Mouse (Mus musculus) neural tube, embryonic 14.5 days (tissue): ENCODE data around the gene Gemin4. TPM values are rescaled to one million over a fixed set of nuclear protein-coding genes. Genes with fewer than 3 reads are reported as not detected.

Experiments
- ATAC-seq: fragments of 200-750 bp; cut with Nextera tagmentation; 2 replicates; pipeline ENCODE4 v1.8.0; 2017; ENCODE audit warnings: low read depth, mild to moderate bottlenecking, moderate TSS enrichment, moderate library complexity
- H3K27ac ChIP-seq: fragments of 300-500 bp; sonication (generic); 2 replicates; pipeline ENCODE4 v1.5.1; 2014; ENCODE audit warnings: low read depth, mild to moderate bottlenecking, control low read depth, low read length, moderate library complexity, mixed read lengths
- H3K27me3 ChIP-seq: fragments of 300-500 bp; sonication (generic); 2 replicates; pipeline ENCODE4 v1.6.1; 2014; ENCODE audit warnings: low read length; ENCODE audit not compliant: control insufficient read depth, insufficient read depth
- H3K36me3 ChIP-seq: fragments of 300-500 bp; sonication (generic); 2 replicates; pipeline ENCODE4 v1.6.1; 2014; ENCODE audit warnings: low read length, mixed read lengths; ENCODE audit not compliant: control insufficient read depth, insufficient read depth
- H3K4me1 ChIP-seq: fragments of 300-500 bp; sonication (generic); 2 replicates; pipeline ENCODE4 v1.6.1; 2014; ENCODE audit warnings: low read length; ENCODE audit not compliant: control insufficient read depth, insufficient read depth
- H3K4me2 ChIP-seq: fragments of 300-500 bp; sonication (generic); 2 replicates; pipeline ENCODE4 v1.6.1; 2014; ENCODE audit warnings: mild to moderate bottlenecking, low read depth, low read length, control low read depth
- H3K4me3 ChIP-seq: fragments of 300-500 bp; sonication (generic); 2 replicates; pipeline ENCODE4 v1.5.1; 2014; ENCODE audit warnings: low read depth, low read length, control low read depth, mixed read lengths
- H3K9ac ChIP-seq: fragments of 300-500 bp; sonication (generic); replicated peaks from 2 replicates; pipeline ENCODE4 v1.6.1; 2014; ENCODE audit warnings: low read depth, mild to moderate bottlenecking, control low read depth, low read length, mixed read lengths
- H3K9me3 ChIP-seq: fragments of 300-500 bp; sonication (generic); 2 replicates; pipeline ENCODE4 v1.6.1; 2016; ENCODE audit warnings: low read length; ENCODE audit not compliant: control insufficient read depth
- WGBS: fragments of 180-500 bp; shearing (Covaris S2); extraction: QIAGEN DNeasy Blood & Tissue Kit; methylation state at CpG from one replicate; pipeline ENCODE4 v1.1.7; 2014; 5-methylcytosine and 5-hydroxymethylcytosine counted together
- polyA plus RNA-seq: library from polyadenylated mRNA; unstranded; fragments of >200 nt; fragmentation: Nextera tagmentation; extraction: Ambion mirVana; gene quantifications from 2 replicates; pipeline ENCODE4 v1.2.1, GENCODE M21; 2014

Gene Gemin4
- polyA plus RNA-seq = 13.8 and 16.6 TPM in 2 replicates

- WGBS = under 1% methylated on average over 28 of the region's 35 CpGs
- Histone ChIP-seq H3K27me3 (no peaks in the 10 kb centered on the region), H3K9ac (peak within 1 kb of the TSS; percentile 82), H3K4me2 (peak within 1 kb of the TSS; percentile 85), H3K4me1 (peaks cover 8% of the 10 kb centered on the region; the same call in 1 of the 2 replicates), H3K9me3 (no peaks in the 10 kb centered on the region), H3K36me3 (peaks cover 25% of the 10 kb centered on the region), H3K4me3 (peak within 1 kb of the TSS; percentile 80), H3K27ac (peak within 1 kb of the TSS; percentile 92)
- ATAC-seq = peak; percentile 99
Observed at GRCm38 (mm10) chr11:76217390-76217800, at the start of gene Gemin4, which contains the start of gene Dbil5. Gene Gemin4 (minus strand): TSS chr11:76217664. Gene Dbil5 (plus strand): TSS chr11:76217608.

DNA sequence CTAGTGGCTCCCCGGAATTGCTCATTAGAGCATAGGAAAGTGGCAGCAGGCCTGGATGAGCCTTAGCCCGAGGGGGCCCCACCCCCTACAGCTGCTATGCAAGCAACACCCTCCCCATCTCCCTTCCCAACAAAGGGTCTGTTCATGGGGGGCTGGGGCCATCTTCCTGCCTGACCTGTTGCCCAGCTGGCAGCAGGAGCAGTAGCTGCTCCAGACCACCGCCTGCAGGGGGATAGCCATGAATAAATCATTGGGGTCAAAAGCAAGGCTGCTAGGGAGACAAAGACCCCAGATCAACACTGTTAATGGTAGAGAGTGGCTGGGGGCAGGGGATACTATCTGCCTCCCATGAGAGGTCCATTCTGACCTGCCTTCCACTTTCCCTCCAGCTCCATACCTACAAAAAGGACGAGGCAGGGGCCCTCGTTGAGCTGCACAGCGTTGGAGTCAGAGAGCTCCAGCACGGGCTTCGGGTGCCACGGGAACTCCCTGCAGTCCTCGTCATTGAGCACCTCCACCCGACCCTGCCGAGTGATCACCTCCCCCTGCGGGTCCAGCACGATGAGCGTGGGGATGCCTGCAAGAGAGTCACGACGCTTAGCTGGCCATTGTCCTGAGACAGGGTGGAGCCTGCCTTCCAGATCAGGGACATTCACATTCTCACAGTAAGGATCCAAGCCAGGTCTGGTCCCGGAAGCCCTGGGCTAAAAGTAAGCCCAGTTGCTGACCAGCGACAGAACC is 45.3 kb upstream of the Gemin4 start:
- peaks cover 34% of the 10 kb centered on the region for H3K4me1 ChIP-seq

DNA sequence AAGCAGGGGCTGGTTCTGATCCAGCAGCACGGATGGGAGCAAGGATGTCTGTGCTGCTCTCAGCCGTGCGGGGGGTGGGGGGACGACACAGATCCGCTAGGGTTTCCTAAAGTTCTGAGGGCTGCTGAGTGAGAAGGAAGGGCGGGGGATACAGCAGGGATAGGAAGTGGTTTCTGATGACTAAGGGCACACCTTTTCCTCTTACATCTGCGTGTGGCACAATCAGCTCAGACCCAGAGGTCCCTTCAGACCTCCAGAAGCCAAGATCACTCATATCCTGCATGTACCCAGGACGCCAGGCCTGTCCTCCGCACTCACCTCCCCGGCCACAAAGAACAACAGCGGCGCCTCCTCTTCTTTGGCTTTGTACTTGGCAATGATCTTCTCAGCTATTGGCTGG is 43.8 kb upstream of the Gemin4 start:
- WGBS = 66% methylated on average over 12 of the region's 12 CpGs

More for the DNA sequence above, 45.3 kb upstream of the Gemin4 start:
- H3K27me3 ChIP-seq = no peaks in the 10 kb centered on the region
- 0 out of 2 replicates have a peak overlapping the region, but pooled peaks have one; percentile 16 for H3K27ac ChIP-seq
- 0 out of 2 replicates have a peak overlapping the region, but pooled peaks have one; percentile 18 for H3K9ac ChIP-seq
- no peaks in the 10 kb centered on the region for H3K9me3 ChIP-seq
- peaks cover 4% of the 10 kb centered on the region; the same call in 1 of the 2 replicates for H3K36me3 ChIP-seq
- peak overlapping the region; percentile 15; the same call in 1 of the 2 replicates for H3K4me2 ChIP-seq
- 5% methylated on average over 19 of the region's 19 CpGs for WGBS
- peak; percentile 39; the same call in 1 of the 2 replicates for ATAC-seq
- no peak overlapping the region for H3K4me3 ChIP-seq

DNA sequence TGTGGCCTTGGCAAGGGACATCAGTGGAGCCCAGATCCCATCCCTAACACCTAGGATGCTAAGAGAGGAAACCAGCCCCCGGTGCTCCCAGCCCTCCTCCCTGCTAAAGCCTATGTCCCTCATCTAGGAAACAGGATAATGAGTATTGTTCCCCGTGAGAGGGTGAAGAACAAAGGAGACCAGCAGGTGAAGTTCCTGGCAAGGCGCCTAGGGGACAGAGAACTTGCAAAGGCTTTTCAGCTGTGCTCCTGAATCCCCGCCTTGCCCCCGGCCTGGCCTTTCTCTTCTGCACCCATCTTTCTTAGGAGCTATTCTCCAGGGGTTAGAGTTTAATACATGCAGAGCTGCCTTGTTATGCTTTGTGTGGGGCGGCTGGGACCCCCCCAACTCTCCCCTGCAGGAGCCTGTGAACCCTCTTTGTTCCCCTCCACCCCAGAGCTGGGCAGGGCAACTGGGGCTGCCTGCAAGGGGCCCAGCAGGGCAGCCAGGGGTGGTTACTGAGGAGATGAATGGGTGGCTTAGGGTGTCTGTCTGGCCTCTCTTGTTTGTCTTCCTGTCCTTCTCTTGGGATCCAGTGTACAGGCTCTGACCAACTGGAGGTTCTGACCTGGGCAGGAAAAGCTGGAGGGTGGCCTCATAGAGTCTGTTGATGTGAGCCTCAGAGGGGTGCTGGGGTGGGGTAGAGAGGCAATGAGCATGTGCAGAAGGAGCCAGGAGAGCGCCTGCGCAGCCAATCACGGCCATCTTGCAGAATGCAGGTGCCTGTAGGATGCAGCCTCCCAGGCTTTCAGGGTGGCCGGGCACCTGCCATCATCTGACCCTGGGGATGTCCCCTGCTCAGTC is 43.0 kb upstream of the Gemin4 start:
- H3K4me2 ChIP-seq = no peak overlapping the region
- ATAC-seq = no peak; the same call in 1 of the 2 replicates
- H3K4me1 ChIP-seq = peaks cover 23% of the 10 kb centered on the region

More for the DNA sequence above, 43.8 kb upstream of the Gemin4 start:
- H3K9ac ChIP-seq = no peak overlapping the region
- H3K9me3 ChIP-seq = no peaks in the 10 kb centered on the region
- H3K4me3 ChIP-seq = no peak overlapping the region
- H3K36me3 ChIP-seq = peaks cover 4% of the 10 kb centered on the region; the same call in 1 of the 2 replicates
- no peaks in the 10 kb centered on the region for H3K27me3 ChIP-seq
- ATAC-seq = no peak
- no peak overlapping the region for H3K4me2 ChIP-seq
- H3K4me1 ChIP-seq = peaks cover 23% of the 10 kb centered on the region
- H3K27ac ChIP-seq = no peak overlapping the region

DNA sequence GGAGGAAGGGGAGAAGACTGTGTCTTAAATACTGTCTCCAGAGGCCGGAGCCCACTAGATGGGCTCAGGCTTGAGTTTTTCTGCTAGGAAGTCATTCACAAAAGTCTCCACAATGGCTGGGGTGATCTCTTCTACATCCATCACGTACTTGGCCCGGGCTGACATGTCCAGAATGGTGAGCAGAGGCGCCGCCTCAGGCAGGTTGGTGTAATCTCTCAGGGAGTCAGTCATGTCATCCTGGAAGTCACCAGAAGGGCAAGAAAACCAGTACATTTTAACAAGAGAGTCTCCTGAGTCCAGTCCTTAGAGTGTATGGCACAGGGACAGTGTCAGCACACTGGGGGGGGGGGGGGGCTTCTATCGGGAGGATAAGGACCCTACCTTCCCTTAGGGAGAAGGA is 41.0 kb upstream of the Gemin4 start:
- Histone ChIP-seq H3K27ac (no peak overlapping the region), H3K36me3 (peaks cover 4% of the 10 kb centered on the region; the same call in 1 of the 2 replicates)
- 75% methylated on average over 6 of the region's 6 CpGs for WGBS

More for the DNA sequence above, 43.0 kb upstream of the Gemin4 start:
- H3K9ac ChIP-seq = 0 out of 2 replicates have a peak overlapping the region, but pooled peaks have one; percentile 5
- H3K27me3 ChIP-seq = no peaks in the 10 kb centered on the region
- H3K27ac ChIP-seq = no peak overlapping the region; the same call in 1 of the 2 replicates
- peaks cover 4% of the 10 kb centered on the region; the same call in 1 of the 2 replicates for H3K36me3 ChIP-seq
- no peaks in the 10 kb centered on the region for H3K9me3 ChIP-seq
- 35% methylated on average over 10 of the region's 10 CpGs for WGBS
- H3K4me3 ChIP-seq = no peak overlapping the region

DNA sequence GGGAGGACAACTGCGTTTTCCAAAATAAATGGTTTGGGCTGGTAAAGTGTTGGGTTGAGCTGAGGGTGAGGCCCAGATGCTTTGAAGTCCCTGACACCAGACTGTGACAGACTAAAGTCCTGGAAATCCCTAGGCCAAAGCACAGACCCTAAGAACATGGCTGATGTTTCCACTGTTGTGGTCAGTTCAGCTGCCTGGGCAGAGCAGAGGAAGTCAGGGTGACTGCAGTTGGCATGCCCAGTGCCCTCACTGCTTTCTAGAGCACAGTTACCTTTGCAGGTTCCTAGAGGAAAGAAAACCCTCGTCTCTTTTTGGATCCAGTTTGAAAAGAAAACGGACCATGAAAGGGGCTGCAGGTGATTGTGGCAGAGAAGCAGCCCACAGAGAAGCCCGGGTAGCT is 39.9 kb upstream of the Gemin4 start:
- WGBS = 72% methylated on average over 4 of the region's 4 CpGs
- Histone ChIP-seq H3K27me3 (no peaks in the 10 kb centered on the region), H3K4me2 (no peak overlapping the region), H3K4me1 (peaks cover 15% of the 10 kb centered on the region), H3K4me3 (no peak overlapping the region), H3K9ac (no peak overlapping the region), H3K36me3 (peaks cover 4% of the 10 kb centered on the region; the same call in 1 of the 2 replicates), H3K9me3 (no peaks in the 10 kb centered on the region), H3K27ac (no peak overlapping the region)
- no peak for ATAC-seq

More for the DNA sequence above, 41.0 kb upstream of the Gemin4 start:
- Histone ChIP-seq H3K9me3 (no peaks in the 10 kb centered on the region), H3K27me3 (no peaks in the 10 kb centered on the region), H3K4me2 (no peak overlapping the region), H3K9ac (no peak overlapping the region), H3K4me1 (peaks cover 25% of the 10 kb centered on the region), H3K4me3 (no peak overlapping the region)
- no peak for ATAC-seq

GRCm38 (mm10) chr11:76256129-76256528 is 38.7 kb upstream of the Gemin4 start:
- no peak overlapping the region for H3K4me2 ChIP-seq
- H3K9ac ChIP-seq = no peak overlapping the region
- no peaks in the 10 kb centered on the region for H3K9me3 ChIP-seq
- no peak overlapping the region for H3K4me3 ChIP-seq
- peaks cover 6% of the 10 kb centered on the region; the same call in 1 of the 2 replicates for H3K36me3 ChIP-seq
- no peak for ATAC-seq
- H3K27me3 ChIP-seq = no peaks in the 10 kb centered on the region
- H3K4me1 ChIP-seq = peaks cover 12% of the 10 kb centered on the region; the same call in 1 of the 2 replicates
- 31% methylated on average over 5 of the region's 5 CpGs for WGBS
- H3K27ac ChIP-seq = no peak overlapping the region

DNA sequence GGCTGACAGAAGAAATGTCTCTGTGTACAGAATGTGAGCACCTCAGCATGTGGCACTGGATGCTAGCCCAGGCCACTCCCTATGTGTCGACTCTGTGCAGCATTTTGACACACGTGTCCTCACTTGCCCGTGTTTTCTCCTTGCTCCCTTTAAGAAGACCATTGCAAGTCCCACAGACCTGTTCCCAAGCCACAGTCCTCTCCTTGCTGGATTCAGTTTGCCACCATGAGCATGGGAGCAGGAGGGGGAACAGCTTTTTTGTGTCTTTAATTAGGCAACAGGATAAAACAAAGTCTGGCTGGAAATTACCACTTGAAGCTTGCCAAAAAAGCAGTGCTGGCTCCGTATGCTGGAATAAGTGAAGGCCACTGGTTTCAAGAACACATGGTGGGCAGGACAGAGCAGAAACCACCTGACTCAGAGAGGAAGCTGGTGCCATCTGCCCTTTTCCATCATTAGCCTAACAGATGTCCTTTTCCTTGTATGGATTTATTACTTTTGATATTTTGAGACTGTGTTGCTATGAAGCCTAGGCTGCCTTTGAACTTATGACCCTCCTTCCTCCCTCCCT is 38.1 kb upstream of the Gemin4 start:
- H3K4me2 ChIP-seq = no peak overlapping the region
- no peak overlapping the region for H3K4me3 ChIP-seq
- 0 out of 2 replicates have a peak overlapping the region, but pooled peaks have one; percentile 12 for H3K27ac ChIP-seq
- H3K4me1 ChIP-seq = peaks cover 9% of the 10 kb centered on the region; the same call in 1 of the 2 replicates
- H3K9me3 ChIP-seq = no peaks in the 10 kb centered on the region
- no peaks in the 10 kb centered on the region for H3K27me3 ChIP-seq
- 63% methylated on average over 4 of the region's 4 CpGs for WGBS
- no peak for ATAC-seq
- H3K36me3 ChIP-seq = peaks cover 9% of the 10 kb centered on the region; the same call in 1 of the 2 replicates
- no peak overlapping the region for H3K9ac ChIP-seq
